Mouse (Mus musculus) adrenal gland, postnatal 25 days (tissue): ENCODE measurements around the gene Mipep. TPM values are rescaled to one million over a fixed set of nuclear protein-coding genes. Genes with fewer than 3 reads are reported as not detected.

Experiments used
- DNase-seq: peaks from one replicate; pipeline ENCODE4 v3.0.0; 2021; ENCODE audit warnings: mixed read lengths
- long read RNA-seq: library from polyadenylated mRNA; stranded (forward); transcript quantifications from one replicate; pipeline ENCODE4 v2.0.0, GENCODE M21; 2021
- total RNA-seq: library from RNA; stranded (reverse); gene quantifications from 2 replicates; pipeline ENCODE4 v1.2.3, GENCODE M21; 2021

The Mipep gene
- 37.1 and 38.0 TPM in 2 replicates for total RNA-seq
- long read RNA-seq, transcript Mipep-201 (19 exons, 3,015 nt) = major isoform, 83 of 89 reads
- long read RNA-seq, partial matches to known transcripts = 5 of 89 reads
- long read RNA-seq, other reads (novel, unspliced or antisense) = 1 of 89 reads

GRCm38 (mm10) chr14:60784427-60785315 is at the start of gene Mipep:
Gene Mipep (plus strand): TSS chr14:60784573.
- peak; percentile 81 for DNase-seq

GRCm38 (mm10) chr14:60735206-60735605 is 49.2 kb upstream of the Mipep start:
- DNase-seq = no peak

GRCm38 (mm10) chr14:60735848-60736547 is 48.4 kb upstream of the Mipep start:
- DNase-seq = no peak

GRCm38 (mm10) chr14:60736591-60737192 is 47.7 kb upstream of the Mipep start:
- DNase-seq = no peak

- no peak for DNase-seq
Observed at GRCm38 (mm10) chr14:60737202-60737611, 47.2 kb upstream of the Mipep start.

- no peak for DNase-seq
Observed at GRCm38 (mm10) chr14:60738434-60738938, 45.9 kb upstream of the Mipep start.

- DNase-seq = no peak
Observed at GRCm38 (mm10) chr14:60739155-60739554, 45.2 kb upstream of the Mipep start.

- DNase-seq = no peak
Observed at GRCm38 (mm10) chr14:60739616-60740015, 44.8 kb upstream of the Mipep start.

GRCm38 (mm10) chr14:60740507-60740906 is 43.9 kb upstream of the Mipep start:
- DNase-seq = no peak

GRCm38 (mm10) chr14:60741033-60741432 is 43.3 kb upstream of the Mipep start:
- DNase-seq = no peak

- DNase-seq = peak; percentile 81
Observed at GRCm38 (mm10) chr14:60741490-60741981, 42.8 kb upstream of the Mipep start.

GRCm38 (mm10) chr14:60743681-60744080 is 40.7 kb upstream of the Mipep start:
- no peak for DNase-seq

GRCm38 (mm10) chr14:60745201-60745600 is 39.2 kb upstream of the Mipep start:
- no peak for DNase-seq

GRCm38 (mm10) chr14:60746141-60746540 is 38.2 kb upstream of the Mipep start:
- DNase-seq = no peak

- DNase-seq = no peak
Observed at GRCm38 (mm10) chr14:60747154-60747870, 37.1 kb upstream of the Mipep start.

GRCm38 (mm10) chr14:60749880-60750279 is 34.5 kb upstream of the Mipep start:
- DNase-seq = no peak

GRCm38 (mm10) chr14:60751581-60751980 is 32.8 kb upstream of the Mipep start:
- DNase-seq = no peak

- peak; percentile 63 for DNase-seq
Observed at GRCm38 (mm10) chr14:60752892-60753800, 31.2 kb upstream of the Mipep start.

GRCm38 (mm10) chr14:60753801-60754126 is 30.6 kb upstream of the Mipep start:
- DNase-seq = no peak

GRCm38 (mm10) chr14:60754656-60755055 is 29.7 kb upstream of the Mipep start:
- DNase-seq = no peak

GRCm38 (mm10) chr14:60756271-60756670 is 28.1 kb upstream of the Mipep start:
- no peak for DNase-seq
